Mouse (Mus musculus) ovary, adult 18-20 months (tissue): ENCODE data around the gene Tmem25.

Source experiments
- DNase-seq: peaks from one replicate; pipeline ENCODE4 v3.0.0; 2022; ENCODE audit warnings: low spot score, mixed read lengths

Gene Tmem25

DNA sequence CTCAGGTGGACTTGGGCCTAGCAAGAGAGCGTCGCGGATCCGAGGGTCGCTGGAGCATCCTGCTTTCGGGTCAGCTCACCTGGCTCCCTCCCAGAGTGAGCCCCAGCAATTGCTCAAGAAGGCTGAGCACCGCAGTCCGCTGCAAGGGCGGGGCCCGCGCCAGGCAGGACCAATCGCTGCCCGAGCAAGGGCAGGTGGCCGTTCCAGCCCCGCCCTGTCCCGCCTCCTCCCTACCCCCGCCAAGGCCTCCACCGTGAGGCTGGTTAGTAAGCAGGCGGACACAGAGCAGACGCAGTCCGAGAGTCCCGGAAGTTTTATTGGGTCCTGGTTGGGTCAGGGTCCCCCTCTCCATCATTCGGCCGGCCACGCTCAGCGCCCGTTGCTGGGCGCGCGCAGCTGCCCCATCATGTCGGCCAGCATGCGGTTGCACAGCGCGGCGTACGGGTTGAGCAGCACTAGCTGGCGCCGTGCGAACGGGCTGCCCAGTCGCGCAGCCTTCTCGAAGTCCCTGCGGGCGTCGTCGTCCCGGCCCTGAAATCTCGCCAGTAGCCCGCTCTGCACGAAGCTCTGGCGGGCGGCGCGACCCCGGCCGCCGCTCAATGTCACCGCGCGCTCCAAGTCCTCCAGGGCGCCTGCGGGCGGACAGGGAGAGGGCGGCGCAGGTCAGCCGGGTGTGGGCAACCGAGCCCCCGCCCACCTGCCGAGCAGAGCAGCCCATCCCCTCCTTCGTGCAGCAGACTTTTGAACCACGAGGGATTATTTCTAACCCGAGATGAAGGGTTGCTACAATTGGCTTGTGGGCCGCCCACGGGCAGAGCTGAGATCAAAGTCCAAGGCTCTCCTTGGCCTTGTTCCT, at the start of gene Tmem25:
Gene Tmem25, minus strand, starts transcription at position 206 of the 856 bp plus-strand sequence.
- peak; percentile 84 for DNase-seq

DNA sequence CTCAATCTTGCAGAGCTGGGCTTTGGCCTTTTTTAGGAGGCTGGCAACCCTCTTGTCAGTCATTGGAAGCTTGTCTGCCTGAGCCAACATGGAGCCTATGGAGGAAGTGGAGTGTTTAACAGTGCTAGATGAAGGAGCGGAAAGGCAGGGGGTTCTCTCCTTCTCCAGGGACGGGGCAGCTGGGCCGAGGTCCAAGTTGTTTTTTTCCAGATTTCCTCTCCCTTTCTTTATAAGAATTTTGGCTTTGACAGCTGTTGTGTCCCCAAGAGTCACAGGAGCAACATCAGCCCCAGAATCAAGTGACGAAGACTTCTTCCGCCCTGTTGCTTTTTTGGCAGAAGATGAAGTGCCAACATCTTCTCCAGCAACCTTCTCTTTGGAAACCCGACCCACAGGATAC, 48.3 kb upstream of the Tmem25 start:
- DNase-seq = no peak

DNA sequence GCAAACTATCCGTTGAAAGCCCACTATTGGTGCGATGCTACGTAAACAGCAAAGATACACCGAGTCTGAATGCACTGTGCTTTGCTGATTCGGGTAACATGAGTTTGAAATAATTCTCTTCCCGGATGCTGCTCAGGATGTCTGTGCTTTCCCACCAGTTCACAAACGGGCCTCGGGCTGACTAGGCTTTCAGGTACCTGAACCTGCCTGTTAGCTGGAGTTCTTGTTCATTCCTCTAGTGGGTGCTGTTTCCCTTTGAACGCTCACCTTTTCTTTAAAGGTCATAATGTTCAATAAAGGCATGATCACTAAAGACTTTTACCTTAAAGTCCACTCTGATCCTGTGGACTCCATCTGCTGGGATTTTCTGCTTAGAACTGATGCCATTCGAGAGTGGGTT, 42.1 kb upstream of the Tmem25 start:
- DNase-seq = no peak

DNA sequence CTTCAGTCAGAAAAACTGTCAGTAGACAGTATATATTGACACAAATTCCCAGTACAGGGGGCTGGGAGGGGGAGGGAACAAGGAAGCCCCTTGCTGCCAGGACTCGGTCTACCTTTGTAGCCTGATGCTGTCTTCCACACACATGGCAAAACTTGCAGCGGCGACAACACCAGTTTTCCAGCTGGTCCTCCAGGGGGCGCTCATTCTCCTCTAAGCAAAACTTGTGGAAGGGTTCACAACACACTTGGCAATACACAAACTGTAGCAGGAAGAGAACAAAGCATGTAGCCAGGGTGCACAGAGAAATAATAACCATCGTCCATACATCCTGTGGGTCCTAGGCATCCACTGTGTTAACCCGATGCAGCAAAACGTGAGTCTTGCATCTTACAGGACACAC, 37.3 kb upstream of the Tmem25 start:
- DNase-seq = peak; percentile 26

DNA sequence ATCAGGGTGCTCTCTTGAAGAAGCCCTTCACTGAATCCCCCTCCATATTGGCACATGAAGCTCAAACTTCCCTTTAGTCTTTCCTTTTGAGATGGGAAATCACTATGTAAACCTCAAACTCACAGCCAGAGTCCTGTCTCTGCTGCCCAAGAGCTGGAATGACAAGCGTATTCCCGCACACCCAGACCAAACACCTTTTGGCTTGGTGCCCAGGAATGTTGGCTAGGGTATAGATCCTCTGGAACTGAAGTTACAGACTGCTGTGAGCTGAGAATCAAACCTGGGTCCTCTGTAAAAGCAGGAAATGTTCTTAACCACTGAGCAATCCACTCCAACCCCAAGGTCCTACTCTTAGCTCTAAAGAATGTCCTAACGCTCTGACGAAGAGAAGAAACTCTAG, 33.2 kb upstream of the Tmem25 start:
- no peak for DNase-seq

DNA sequence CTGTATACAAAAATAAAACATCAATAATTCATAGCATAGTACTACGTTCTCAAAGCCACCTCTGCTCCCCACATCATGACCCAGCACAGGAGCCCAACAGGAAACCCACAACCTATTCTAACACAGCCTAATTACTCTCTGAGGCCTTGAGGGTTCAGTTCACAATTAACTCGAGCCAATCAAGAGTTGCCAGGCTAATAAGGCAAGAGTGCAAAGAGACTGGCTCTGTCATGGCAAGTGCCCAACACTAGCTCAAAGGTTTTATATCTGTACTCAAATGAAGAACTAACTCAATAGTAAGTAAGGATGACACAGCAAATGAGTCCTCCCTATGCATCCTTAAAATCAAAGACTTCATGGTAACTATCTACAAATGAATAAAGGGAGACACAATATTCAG, 31.4 kb upstream of the Tmem25 start:
- no peak for DNase-seq

DNA sequence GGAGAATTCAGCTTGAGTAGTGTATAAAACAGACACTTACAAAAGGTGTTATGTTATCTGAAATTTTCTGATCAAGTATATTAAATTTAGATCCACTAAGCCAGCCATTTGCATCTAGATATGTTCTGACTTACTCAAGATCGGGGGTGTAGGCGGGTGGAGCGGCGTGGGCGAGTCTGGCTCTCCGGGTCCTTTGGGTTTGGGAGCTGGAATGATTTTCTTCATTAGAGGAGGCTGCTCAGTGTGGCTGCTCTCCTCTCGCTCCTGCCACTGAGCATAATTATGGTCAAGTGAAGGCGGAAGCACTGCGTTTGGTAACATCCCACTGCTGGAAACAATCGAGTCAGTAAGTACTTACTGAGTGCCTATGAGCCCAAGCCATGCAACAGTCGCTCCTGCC, 29.8 kb upstream of the Tmem25 start:
- DNase-seq = no peak

DNA sequence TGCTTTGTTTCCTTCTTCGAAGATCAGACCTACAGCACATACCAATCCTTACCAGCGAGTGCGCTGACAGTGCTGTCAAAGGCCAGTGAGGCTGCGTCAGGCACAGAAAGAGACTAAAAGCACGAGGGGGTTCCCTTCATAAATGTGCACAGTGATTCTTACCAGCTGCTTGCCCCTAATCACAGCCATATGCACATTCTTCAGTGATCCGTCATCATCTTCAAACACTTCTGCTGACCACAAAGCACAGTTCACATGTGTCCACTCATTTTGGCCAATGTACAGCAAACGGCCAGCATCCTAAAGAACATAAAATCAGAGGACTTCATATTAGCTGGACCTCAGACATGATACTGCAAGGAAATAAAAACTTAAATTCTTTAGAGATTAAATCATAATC, 27.6 kb upstream of the Tmem25 start:
- no peak for DNase-seq

DNA sequence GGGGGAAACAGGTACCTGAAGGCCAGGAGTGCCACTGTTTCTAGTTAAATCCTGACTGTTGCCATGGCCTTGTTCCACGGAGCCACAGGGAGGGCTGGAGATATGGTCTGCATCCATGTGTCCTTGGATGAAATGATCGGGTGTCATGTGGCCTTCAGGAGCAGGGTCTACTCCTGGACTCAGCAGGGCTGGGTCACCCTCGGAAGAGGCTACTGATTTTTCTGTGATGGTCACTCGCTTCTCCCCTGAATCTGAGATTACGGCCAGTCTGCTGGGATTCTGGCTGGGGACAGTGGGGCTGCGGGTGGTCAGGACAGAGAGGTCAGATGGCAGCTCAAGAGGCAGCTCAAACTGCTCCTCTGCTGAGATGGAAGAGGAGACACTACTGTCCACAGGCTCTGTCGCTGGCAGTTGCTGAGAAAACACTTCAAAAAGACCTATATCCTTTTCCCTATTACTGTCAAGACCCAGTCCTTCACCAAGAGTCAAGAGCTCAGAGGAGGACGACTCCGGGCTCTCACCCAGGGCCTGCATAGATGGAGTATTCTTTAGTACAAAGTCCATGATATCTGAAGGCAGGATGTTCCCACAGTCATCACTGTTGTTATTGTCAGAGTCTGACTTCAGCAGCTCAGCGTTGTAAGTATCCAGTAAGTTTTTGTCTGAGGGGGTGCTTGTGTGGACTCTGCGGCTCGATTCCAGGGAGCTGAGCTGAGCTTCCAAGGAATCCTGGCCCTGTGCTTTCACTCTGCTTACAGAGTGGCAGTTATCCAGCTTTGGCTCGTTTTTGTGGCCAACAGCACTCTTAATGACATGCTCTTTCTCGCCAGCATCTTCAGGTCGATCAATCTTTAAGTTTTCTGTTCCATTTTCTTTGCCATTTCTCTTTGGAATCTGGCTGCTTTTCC, 21.1 kb upstream of the Tmem25 start:
- no peak for DNase-seq

DNA sequence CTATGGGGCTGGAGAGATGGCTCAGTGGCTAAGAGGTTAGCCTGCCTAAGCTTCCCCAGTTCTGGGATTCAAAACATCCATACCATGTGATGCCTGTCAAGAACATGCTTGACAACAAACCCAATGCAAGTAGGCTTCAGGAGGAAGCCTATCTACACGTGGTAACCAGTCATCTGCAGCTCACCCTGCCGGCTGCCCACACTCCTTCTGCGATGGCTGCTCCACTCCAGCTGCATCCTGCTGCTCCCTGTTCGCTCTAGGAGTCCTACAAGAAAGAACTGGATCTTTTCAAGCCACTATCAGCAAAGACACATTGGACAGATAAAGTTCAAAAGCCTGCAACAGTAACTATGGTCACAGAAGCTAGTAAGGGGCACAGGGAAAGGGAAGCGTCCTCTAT, 18.4 kb upstream of the Tmem25 start:
- no peak for DNase-seq

DNA sequence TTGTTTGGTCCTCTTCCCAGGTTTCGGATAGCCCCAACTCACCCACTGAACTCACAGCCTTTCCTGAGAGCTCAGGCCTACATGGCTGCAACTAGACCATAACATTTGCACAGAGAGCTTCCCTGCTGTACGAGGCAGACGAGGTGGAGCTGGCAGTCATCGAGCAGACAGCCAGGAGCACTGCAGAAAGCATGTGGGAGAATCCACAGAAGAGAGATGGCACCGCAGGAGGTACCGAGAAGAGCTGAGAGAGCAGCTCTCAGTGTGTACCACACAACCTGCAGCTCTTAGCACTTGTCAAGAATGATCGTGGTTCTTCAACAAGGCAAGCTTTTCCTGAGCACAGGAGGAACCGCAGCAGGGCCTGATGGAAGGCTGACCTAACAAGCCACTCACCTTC, 15.1 kb upstream of the Tmem25 start:
- DNase-seq = no peak

DNA sequence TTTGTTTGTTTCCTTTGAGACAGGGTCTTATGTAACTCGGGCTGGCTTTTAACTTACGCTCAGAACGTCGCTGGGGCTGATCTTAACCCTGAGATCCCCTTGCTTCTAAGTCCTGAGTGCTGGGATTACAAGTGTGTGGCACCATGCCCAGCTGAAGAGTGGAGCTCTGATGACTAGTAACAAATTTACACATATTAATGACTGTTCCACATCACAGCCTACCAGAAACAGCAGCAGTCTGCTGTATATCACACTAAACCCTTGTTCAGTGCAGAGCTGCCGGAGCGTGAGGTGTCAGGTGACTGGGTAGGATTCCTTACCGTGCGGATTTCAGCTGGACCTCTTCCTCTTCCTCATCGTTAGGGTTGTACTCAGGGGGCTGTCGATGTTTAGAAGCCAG, 11.2 kb upstream of the Tmem25 start:
- DNase-seq = no peak

DNA sequence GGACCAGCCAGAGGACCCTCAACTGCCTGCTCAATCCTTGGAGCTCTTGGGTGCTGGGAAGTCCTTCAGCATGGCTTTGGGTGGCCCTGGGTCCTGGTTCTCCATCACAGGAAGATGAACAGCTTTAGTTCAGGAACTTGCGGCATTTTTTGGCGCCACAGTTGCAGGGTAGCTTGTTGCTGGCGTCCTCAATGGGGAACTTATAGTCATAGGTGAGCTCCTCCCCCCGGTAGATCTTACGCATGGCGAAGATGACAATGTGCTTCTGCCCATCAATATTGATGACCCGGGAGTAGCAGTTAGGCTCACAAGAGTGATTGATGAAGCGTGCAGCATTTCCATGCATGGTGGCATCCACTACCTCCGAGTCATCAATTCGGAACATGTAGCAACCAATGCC, 8.7 kb upstream of the Tmem25 start:
- DNase-seq = no peak

DNA sequence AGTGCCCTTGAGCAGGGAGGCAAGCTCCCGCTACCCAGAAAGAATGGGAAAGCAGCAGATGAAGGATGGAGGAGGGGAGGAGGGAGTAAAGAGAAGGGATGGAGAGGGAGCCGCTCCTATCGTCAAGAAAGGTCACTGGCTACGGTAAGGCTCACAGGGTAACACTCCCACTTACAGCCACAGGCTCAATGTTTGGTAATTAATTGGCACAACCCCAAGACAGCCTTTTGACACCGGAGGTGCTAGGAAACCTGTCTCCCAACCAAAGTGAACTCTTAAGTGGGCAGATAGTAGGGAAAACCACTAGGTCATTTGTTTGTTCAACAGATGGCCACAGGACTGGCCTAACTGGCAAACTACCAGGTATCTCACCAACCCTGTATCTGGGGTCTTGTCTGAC, 8.0 kb upstream of the Tmem25 start:
- no peak for DNase-seq

DNA sequence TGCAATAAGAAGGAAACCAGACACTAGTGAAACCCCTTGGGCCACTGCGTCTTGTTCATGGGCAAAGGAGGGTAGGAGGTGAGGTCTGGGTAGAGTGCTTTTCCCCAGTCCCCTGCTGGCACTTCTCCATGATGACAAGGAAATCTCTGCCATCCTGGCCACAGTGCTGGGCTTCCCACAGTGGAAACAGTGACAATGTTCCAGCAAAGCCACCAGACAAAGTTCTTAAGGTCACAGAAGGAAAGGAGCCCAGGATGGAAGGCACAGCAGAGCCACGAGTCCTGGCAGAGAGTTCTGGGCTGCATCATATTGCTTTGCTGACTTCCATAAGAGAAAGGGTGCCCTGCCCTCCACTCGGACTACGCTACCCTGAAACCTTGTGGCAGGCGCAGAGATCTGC, 6.4 kb upstream of the Tmem25 start:
- no peak for DNase-seq

DNA sequence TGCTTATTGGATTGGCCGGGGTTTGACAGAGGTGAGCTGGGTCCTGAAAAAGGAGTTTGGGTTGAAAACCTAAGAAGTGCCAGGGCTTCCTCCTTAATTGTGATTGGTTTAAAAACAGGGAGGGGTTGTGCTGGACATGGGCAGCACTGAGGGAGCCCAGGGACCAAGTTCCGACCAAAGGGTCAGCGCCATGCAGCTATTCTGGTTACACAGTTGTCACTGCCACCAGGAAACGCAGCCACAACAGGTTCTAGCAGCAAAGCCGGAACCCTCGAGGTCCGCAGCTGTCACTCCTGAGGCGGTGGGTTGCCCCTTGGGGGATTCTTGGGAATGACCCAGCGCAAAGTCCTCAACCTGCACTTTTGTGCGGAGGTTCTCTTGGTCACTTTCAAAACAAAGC, 5.6 kb upstream of the Tmem25 start:
- DNase-seq = no peak

DNA sequence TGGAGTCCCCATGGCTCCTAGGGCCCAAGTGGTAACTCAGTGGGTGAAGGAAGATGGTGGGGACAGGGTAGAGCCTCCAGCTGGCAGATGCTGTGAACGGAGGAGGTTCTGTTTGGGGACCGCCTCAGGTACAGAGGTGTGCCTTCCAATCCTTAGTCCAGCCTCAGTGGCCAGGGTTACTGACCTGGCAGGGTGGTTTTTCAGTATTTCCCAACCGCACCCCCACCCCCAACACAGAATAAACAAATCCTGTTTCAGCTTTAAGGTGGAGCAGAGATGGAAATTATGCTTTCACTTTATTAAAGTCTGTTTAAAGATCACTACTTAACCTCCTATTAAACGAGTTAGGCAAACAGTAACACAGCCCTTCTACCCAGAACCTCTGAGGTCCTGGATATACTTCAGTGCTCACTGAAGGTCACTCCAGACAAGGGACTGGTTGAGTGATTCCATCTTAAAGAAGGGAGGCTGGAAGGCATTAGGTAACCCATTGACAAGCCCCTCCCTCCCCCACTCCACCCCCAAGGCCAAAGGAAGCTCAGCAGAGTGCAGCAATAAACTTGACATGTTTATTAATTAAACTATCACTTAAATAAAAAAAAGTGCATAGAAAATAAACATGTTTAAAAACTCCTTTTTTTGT, 3.8 kb upstream of the Tmem25 start, which contains the start of gene Ttc36:
Gene Ttc36, minus strand, starts transcription at position 265 of the 643 bp plus-strand sequence.
- DNase-seq = no peak

DNA sequence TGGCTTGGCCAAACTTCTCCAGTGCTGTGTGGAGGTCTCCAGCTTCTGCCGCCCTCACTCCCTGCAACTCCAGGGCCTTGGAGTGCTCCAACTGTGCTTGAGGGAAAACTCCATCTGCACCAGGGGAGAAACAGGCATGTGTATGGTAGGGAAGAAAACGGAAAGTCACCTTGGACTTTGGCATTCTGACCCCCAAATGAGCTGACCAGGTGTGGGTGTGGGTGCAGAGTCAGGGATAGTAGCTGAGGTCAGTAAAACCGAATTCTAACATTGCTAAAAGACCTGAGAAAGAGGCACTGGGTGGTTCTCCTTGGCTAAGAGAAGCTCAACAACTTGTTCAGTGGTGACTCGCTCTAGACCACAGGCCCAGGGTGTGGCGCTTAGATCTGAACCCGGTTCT, 2.6 kb upstream of the Tmem25 start:
- DNase-seq = no peak

DNA sequence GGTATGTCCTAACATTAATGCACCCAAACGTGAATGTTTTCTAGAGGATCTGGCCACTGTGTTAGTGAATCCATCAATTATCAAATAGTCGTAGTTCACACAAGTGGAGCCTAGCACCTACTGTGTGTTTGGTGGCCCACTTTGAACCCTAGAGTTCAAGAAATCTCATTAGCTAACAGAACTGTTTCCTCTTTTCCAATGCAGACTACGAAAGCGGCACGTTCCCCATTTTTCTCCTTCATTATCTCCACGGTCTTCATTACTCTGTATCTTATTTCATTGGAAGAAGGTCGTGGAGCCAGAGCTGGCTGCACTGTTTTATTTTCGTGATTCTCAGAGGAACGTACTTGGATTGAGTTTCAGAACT, 834 bp upstream of the Tmem25 start:
- DNase-seq = no peak

DNA sequence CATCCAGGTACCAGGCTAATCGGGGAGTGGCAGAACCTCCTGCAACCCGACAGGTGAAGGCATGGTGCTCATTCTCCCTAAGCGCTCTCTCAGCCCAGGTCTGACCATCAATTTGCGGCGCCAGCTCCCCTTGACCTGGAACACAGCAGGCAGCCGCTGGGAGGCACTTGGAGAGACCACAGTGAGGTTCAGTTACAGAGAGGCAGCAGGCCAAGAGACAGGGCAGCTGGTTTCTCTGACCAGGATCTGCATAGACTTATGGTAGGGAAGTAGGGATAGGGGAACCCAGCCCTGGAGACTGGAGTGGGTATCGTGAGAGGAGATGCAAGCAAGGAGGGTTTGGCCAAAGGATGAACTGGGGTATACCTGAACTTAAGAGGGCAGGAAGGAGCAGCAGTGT, 809 bp downstream of the Tmem25 start:
- no peak for DNase-seq

DNA sequence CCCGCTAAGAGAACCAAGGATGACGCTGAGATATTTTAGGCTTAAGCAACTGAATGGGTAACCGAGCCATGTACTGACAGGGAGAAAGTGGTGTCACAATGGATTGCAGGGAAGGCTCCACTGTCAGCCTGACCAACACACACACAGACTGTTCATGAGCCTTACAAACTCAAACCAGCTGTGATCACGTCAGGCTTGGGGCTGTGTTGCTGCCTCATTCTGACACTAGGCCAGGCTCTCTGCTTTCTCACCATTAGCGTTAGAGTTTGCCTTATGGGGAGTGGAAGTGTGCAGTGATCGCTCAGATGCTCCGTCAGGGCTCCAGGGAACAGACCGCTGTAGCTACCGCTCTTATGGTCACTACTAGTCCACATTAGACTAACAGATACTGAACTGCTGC, 6.3 kb downstream of the Tmem25 start:
- DNase-seq = no peak

DNA sequence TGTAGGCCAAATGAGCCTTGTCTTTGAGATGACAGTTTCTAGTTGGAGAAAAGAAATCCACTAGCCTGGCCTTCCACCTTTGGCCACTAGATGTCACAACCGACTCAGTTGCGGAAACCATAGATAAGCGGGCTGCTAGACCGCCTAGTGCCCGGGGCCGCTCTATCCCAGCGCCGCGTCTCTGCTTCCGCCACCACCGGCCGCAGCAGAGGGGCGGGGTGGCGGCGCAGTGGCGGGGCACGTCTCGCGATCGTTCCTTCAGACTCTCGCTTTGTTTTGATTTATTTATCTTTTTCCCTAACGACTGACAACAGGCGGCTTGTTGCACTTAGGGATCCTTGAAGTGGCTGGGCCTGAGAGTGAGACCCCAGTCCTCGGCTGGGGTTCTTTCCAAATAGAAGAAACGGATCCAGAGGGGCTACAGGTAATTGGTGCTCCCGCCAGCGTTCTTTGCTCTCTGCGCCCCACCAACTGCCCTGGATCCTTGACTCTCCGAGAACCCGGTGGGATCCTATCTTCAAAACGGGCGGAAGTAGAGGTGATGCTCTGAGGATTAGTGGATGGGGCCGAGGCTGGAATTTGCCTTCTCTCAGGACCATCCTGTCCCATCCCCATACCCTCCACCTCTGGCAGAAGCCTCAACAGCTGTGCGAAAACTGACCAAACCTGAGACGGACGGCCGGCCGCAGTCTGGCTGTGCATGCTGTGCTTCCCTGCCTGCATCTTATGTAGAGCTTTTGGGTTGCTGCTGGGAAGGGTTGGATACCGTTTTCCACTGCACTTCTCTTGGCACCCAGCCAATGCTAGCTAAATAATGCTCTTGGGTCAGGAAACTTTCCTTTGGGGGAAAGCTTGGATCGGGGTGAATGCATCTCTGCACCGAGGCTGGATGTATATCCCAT, 26.1 kb downstream of the Tmem25 start:
- peak; percentile 89 for DNase-seq
